Mouse (Mus musculus) liver (tissue): ENCODE measurements around the gene Gm5798.
"Not testable (repeated sequence)": the region's sequence is repeated elsewhere in the genome, so short reads cannot be mapped to it uniquely, and the experiment has no call there.

ENCODE experiments used
- DNase-seq: peaks from one replicate; pipeline ENCODE4 v3.0.0-alpha.2; 2020; ENCODE audit warnings: mixed read lengths

The Gm5798 gene

DNA sequence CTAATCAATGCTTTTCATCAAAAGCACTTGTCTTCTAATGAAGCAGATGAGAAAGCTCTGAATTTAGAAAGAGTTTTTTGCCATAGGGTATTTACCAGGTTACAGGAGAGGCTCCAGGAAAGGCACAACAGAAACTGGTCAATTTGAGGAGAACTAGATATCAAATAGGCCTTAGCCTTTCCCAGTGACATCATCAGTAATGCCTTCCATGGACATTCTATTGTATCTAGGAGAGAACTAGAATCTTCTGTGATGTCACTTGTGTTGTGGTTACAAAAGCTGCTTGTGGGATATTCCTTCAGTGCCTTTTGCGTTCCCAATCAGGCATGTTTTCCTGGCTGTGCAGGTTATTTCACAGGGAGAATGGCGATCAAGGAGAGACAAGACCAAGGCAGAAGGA lies at the start of gene Gm5798:
Gm5798 (plus strand) TSS at position 301 of the 400 bp plus-strand sequence.
- DNase-seq, result not testable (repeated sequence)

DNA sequence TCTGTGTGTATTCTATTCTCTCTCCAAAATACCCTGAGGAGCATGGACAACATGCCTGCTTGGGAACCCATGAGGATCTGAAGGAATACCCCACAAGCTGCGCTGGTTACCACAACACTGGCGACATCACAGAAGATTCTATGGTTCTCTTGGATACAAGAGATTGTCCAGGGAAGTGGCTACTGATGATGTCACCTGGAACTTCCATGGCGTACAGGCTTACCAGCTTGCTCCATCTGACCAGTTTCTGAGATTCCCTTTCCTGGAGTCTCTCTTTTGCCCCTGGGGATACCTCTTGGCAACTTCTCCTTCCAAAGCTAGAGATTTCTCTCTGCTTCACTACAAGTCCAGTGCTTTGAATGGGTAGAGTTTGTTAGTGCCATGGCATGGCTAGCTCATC lies 37.9 kb downstream of the Gm5798 start, which contains the start of gene Gm7945:
Gm7945 (minus strand) TSS at position 101 of the 400 bp plus-strand sequence.
- not testable (repeated sequence) for DNase-seq
